Mouse (Mus musculus): ENCODE results near the gene Lrrc8e.
"Not testable (repeated sequence)": the region's sequence is repeated elsewhere in the genome, so short reads cannot be mapped to it uniquely, and the experiment has no call there.

DNA sequence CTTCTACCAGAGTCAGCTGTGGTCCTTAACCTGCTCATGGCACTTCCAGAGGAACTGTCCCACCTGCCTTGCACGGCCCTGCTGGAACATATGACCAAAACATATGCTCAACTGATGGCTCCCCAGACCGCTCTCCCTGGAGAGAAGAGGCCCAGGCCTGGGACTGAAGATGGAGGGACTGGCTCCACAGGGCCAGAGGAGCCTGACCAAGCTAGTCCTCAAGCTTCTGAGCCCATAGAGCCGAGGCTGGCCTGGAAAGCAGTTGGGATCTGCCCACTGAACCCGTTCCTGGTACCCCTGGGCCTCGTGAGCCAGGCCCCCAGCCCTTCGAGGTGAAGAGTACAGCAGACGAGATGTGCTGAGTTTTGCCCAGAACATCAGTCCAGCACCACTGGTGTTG, 28.8 kb downstream of the Lrrc8e start:
- not testable (repeated sequence) for TF ChIP-seq EP300, CTCF (IDR thresholded peaks at IDR 0.05)

All from lung, postnatal 0 days (tissue).